Mouse (Mus musculus) right cerebral cortex, postnatal 14 days (tissue): Measurements from ENCODE around the gene Gm20388.

ENCODE experiments used
- DNase-seq: peaks from one replicate; pipeline ENCODE4 v3.0.0; 2022

Gm20388 gene

DNA sequence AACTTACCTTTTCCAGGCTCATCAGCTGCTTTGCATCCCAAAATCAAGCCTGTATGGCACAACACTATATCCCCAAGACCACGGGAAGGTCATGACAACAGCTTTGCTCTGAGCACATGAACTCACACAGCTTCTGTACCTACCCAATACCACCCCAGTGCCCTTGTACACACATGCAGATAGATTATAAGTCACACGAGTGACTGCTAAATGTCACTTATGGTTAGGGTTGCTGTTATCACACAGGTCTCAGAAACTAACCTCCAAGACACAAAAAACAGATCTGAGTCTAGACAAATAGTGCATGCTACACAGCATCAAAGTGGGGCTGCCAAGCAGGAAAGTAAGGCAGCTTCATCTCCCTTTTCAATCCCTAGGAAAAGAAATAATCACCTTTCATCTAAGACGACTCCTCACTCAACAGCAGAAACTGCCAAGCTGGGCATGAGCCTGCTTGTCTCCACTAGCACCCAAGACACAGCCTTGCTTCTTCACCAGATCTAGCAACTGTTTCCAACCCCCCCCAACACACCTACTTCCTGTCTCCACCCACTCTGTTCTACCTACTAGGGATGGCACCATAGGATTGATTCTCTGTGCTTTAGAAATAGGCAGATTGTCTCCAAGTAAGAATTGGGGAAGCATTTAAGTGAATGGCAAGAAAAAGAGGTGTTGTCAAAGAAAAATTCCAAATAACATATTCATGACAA, 3043.6 kb downstream of the Gm20388 start:
- DNase-seq: no peak

DNA sequence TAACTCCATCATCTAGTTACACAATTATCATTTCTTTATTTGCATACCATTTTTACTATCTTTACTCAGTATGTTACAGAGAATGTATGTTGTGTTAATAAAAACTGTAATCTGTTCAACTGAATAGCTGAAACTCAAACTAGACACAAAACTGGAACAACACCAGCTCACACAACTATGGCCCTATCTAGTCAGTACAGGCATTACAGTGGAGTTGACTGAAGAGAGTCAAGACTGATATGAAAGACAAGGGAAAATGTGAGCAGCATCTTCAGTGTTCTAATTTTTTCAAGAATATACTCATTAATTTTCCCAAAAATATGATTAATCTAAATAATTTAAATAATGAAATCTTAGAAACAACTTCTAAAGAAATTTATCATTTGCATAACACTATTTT, 3044.6 kb downstream of the Gm20388 start:
- no peak for DNase-seq

DNA sequence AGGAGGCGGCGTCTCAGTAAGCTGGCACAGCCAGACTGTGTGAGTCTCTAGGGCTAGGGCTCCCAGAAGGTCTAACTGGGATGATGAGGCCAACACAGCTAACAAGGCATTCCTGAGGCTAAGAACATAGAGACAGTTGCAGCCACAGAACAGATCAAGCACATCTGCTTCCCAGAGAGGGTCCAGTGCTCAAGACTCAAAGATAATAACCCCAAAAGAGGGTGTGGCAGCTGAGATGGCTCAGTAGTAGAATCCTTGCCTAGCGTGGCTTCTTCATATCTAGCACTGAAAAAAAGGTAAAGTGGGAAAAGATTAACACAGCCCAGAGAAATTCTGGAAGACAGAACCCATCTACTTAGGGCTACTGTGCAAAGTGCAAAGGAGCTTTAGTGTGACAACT, 3045.4 kb downstream of the Gm20388 start:
- no peak for DNase-seq

DNA sequence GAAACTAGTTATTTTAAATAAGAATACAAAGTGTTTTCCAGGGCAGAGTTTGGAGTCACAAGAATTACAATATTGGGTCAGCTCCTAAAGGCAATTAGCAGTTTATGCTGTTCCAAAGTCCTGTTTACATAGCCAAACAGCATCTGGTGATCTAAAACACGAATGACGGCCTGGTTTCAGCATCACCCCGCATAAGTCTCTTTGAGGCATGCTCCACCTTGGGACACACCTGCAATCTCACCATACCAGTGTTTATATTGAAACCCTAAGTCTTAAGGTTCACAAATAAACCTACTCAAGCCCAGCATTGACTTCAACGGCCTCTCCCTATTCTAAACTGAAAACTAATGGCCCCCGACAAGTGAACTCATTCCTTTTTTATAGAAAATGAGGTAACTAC, 3049.7 kb downstream of the Gm20388 start:
- DNase-seq: no peak

DNA sequence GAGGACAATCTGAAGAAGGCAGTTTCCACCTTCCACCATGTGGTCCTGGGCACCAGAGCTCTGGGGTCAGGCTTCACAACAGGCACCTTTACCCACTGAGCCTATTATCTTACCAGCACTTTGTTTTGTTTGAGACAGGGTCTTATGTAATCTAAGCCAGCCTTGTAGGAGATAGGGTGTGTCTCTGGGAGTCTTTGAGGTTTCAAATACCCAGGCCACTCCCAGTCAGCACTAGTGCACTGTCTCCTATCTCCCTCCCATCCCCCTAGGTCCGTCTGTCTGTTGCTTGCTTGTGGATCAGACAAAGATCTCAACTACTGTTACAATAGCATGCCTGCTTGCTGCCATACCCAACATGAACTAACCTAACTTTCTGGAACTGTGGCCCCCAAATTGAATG, 3050.3 kb downstream of the Gm20388 start:
- no peak for DNase-seq

DNA sequence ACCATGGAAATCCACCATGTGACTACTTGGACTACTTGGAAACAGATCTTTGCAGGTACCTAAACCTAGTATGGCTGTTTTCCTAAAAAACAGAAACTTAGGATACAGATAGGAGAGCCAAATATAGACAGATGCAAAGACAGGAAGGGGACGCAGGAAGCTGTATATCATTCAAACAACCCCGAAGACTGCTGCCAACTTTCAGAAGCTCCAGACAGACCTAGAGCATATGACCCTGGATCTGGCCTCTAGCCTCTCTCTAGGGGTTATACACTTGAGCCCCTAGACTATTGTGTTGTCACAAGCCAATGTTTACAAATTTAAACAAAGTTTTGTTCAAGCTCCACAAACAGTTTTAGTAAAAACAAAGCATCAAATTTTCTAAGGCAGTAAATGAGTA, 3050.8 kb downstream of the Gm20388 start:
- no peak for DNase-seq

DNA sequence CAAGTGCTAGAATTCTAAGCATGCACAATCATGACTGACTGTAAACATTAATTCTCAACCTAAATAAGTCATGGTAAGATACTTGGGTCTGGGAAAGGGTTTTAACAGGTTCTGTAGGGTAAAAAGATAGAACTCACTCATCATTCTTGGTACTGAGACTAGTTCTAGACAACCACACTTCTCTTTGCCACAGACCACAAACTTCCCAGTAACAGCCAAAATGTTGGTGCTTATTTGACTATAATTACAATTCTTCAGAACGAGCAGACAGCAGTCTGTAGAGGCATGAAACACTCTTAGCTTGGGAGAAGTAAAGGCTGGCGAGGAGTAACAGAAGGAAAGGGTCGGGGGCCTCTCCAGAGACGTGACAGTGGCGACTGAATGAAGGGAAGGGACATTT, 3051.4 kb downstream of the Gm20388 start:
- no peak for DNase-seq

DNA sequence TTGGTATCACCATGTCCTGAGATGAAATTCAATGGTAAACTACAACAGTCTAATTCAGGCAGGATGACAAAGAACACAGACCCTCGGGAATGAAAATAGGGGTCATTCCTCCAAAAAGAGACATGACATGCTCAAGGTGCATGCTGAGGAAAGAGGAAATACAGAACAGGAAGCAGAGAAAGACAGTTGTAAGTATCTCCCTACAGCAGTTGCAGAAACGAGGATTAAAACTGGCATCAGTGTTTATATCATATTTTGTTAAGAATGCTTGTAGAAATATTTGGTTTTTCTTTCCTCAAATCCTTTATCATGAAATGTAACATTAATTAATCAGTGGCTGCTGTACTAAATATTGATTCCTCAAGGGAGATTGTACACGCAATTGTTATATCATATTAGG, 3056.0 kb downstream of the Gm20388 start:
- no peak for DNase-seq

DNA sequence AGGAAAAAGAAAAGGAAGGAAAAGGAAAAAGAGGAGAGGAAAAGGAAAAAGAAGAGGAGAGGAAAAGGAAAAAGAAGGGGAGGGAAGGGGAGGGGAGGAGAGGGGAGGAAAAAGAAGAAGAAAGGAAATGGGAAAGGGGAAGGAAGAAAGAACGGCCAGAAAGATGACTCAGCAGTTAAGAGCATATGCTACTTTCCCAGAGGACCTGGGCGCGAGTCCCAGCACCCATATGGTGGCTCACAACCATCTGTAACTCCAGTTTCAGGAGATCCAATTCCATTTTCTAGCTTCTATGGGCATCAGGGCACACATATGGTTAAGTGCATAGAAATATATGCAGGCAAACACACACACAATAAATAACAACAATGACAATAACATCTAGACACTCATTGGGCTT, 3057.5 kb downstream of the Gm20388 start:
- DNase-seq: no peak

DNA sequence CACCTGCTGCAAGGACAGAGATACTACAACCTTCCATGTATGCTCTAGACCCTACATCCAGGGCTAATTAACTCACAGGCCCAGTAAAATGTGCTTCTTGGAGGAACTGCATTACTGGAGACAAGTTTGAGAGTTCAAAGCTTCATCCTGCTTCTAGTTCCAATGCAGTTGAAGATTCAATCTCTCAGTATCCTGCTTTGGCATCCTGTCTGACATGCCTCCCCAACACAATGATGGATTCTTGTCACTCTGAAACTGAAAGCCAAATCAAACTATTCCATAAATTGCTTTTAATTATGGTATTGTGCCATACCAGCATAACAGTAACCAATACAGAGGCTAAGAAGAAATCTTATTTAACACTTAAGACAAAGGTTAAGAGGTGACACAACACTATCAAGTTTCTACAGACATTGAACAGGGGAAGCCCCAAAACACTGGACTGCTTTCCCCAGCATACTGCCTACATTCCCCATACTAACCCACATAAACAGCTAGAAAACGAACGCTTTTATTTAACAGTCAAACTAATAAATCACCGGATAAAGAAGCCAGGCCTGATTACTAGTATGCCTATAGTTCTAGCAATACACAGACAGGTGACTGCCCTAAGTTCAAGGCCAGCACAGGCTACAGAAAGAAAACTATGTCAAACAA, 3059.5 kb downstream of the Gm20388 start:
- no peak for DNase-seq

DNA sequence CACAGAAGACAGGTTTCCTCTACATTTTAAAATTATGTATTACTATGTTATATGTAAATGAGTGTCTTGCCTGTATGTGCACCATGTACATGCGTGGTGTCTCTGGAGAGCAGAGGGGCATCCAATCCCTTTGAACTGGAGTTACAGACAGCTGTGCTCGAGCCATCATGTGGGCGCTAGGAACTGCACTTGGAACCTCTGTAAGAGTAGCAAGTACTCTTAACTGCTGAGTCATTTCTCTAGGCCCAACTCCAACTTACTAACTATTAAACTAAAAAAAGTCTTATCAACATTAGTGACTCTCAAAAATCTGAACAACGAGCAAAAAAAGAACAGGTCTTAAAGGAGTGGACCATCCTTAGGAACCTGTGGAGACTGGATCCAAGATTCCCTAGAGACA, 3065.4 kb downstream of the Gm20388 start:
- DNase-seq: no peak

DNA sequence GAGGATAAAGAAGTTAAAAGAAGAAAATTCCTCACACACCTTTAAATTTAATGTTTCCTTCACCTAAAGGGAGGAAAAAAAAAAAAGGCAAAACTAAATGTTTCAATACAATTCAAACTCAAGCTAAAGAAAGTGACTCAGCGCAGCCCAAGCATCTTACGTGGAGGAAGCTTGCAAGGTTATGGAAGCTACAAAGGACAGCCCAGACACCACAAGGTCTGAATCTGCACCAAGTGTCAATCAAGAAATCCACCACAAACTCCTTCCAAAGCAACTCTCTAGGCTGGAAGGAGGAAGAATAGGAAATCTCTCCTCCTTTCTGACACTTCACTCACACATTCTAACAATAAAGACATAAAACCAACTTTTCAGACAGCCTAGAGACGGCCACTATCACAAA, 3068.8 kb downstream of the Gm20388 start:
- no peak for DNase-seq

DNA sequence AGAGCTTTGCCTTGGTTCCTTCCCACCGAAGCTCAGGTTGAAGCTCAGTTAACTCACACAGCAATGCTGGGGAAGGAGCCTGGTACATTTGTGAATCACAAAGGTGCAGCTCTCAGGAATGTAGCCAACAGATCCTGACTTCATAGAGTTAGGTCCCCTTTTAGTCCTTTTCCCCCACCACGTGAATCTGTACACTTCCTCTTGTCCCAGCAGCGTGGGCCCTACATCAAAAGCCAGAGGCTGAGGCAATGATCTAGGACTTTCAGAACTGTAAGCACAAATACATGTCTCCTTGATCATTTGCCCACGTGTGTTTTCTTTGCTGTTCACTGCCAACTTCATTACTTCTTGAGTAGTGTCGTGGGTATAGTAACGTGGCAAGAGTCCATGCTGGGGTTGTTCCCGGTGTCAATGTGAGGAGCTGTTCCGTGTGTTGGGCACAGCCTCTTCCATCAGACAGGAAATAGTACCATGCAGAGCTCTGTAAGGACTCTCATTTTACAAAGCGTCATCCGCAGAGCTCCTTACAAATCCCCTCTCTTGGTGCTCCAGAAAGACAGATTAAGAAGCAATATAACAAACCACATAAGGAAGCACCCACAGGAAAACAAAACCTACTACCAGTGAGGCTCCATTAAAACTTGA, 3069.3 kb downstream of the Gm20388 start:
- no peak for DNase-seq

DNA sequence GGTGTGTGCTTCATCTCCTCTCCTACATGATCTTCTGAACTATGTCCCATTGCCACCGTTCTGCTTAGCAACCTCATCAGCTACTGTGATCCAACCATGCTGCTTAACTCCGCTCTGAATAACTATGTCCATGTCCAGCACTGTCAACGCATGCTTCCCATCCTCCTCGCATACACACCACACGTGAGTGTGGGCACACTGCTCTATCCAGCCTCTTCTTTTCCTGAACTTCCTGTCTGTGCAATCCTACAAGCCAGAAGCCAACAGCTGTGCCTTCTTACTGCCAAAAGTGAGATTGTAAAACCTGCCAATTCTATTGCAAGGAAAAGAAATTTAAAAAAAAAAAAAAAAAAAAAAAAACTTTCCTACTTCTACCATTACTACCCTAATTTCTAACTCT, 3071.0 kb downstream of the Gm20388 start:
- no peak for DNase-seq

DNA sequence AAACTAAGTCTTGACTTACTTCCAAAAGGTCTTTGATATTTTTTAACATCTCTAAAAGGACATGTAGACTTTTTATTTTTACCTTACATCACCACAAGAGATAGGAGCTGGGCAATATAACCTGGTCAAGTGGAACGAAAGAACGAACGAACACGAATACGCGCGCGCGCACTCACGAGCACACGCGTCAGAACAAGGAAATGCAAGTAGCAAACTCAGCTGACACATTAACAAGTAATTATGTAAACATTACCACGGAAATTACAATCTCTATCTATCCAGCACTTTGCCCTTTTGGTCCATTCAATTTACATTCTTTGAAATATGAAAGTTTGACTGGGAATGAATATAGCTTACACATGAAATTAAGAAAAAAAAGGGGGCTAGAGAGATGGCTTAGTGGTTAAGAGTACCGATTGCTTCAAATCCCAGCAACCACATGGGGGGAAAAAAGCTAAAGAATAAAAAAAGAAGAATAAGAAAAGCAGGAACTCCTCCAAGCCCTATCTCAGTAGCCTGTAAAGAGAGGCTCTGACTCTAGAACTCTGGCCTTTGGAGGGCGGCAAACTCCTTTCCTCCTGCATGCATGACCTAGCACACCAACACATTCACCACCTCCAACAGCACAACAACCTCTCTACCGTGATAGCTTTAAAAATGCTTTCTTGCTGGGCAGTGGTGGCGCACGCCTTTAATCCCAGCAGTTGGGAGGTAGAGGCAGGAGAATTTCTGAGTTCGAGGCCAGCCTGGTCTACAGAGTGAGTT, 3072.7 kb downstream of the Gm20388 start:
- DNase-seq: no peak

DNA sequence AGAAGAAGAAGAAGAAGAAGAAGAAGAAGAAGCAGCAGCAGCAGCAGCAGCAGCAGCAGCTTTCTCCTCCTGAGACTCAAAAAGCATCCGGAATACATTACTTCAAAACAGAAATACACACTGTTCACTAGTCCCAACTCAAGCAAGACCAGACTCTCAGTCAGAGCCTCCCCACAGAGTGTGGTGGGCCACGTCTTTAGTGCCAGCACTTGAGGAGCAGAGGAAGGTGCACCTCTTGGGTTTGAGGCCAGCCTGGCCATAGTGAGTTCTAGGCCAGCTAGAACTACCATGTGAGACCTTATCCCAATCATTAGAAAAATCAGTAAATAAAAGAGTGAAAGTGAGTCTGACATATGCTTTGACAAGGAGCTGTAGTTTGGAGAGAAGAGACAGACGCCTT, 3073.5 kb downstream of the Gm20388 start:
- DNase-seq: no peak

DNA sequence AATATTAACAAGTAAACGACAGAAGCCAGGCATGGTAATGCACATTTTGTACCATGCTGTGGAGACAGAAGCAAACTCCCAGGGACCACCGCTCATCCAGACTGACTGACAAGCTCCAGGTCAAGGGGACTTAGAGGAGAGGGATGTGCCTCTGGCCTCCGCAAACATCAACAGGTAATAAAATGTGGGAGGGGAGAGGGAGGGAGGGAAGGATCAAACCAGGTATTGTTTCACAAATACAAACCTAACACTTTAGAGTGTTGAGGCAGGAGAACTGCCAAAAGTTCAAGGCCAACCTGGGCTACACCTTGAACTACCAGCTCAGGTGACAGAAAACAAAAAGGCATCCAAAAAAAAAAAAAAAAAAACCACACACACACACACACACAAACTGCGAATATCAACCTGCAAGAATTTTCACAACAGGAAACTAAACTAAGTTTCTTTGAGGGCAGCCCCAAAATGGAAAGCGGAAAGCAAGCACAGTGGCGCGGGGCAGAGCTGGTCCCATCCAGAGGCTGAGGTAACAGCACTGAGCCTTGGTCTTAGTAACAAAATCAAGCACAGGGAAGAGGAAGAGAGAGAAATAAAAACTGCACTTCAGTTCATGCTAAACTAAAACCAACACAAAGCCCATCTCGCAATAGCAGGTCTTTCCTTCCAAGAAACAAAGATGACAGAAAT, 3076.0 kb downstream of the Gm20388 start:
- no peak for DNase-seq

DNA sequence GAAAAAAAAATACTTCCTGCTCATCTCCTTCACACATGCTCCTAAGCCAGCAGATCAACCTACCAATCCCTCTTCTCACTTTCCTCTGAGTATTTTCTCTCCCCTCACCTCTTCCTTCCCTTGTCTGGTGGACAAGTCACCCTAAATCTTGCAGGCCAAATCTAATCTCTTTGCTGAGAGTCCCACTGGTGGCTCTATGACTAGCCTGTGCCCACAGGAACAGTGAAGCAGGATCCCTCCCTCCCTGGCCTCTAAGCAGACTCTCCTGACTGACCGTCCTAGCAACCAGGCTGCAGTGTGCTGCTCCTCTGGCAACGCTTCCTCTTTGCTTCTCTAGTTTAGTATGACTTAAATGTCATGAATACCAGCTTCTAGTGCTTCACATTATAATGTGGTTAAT, 3076.6 kb downstream of the Gm20388 start:
- no peak for DNase-seq

DNA sequence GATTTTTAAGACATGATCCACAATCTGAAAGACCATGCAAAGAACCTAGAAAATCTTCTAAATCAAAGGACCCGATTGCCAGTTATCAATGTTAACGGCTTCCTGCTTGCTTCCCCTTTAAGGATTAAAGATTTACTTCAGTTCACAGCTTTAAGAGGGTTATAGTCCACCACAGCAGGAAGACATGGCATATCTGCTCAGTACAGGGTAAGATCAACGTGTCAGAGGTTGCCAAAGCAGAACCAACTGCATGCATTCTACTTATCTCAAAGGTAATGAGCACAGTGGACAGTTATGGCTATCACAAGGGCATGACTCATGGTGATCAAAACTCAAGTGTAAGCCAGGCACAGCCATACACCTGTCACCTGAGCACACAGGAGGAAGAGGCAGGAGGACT, 3078.3 kb downstream of the Gm20388 start:
- no peak for DNase-seq

DNA sequence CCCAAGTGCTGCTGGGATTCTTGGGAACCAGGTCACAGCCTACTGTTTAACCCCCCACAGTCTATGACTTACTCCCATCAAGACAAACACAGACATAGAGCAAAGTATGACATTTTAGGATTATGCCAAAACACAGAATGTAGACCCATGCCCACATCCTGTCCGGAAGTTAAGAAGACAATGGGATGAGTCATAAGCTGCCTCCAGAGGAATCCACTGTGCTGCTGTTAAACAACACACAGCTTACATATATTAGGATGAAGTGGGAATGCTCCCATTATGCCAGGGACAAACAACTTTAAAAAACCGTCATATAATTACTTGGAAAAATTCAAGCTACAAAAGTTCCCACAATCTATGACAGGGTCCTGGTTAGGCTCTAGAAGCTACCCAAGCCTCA, 3079.3 kb downstream of the Gm20388 start:
- DNase-seq: no peak

DNA sequence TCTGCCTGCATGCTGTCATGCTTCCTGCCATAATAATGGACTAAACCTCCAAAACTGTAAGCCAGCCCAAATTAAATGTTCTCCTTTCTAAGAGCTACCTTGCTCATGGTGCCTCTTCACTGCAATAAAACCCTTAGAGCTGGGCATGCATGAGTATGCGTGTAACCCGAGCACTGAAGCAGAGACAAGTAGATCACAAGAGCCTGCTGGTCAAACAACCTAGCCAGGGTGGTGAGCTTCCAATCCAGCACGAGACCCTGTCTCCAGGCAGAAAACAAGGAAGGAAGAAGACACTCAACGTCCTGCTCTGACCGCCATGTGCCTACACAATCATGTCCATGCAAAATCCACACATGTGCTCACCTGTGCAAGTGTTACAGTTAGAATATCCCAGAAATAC, 3080.7 kb downstream of the Gm20388 start:
- no peak for DNase-seq

DNA sequence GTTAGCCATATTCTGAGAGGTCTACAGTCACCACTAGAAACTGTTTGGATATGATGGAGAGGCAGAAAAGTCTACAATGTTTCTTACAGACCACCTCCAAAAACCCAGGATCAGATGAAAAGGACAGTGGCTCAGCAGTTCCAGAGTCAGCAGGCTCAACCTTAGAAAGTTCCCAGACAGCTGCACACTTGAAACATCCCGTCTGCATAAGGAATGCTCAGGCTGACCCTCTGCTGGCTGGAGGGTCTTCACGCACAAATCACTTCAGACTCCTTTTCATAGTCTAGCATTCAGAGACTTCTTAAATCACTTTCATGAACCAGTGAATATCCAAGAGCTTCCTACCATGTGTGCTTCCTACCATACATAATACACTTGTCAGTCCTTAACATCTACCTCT, 3081.7 kb downstream of the Gm20388 start:
- no peak for DNase-seq

DNA sequence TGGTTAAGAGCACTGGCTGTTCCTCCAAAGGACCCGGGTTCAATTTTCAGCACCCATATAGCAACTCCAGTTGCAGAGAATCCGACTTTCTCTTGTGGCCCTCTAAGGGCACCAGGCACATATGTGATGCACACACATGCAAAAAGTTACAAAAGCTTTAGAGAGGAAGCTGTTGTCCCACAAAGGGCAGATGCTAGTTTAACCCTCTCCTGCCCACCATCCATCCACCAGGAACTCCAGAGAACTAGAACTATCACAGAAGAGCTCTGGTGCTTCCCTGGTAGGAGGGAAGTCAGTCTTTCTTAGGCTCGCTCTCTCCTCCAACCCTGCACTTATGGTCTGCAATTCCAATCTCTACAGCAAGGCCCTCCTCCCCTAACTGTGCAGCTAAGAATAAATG, 3082.4 kb downstream of the Gm20388 start:
- DNase-seq: no peak
